Mouse (Mus musculus) lung, postnatal 36 days (tissue): ENCODE measurements at regions not wholly inside any gene's neighbourhood (a gene's known extent, or its start where the extent isn't known, plus 50 kb on each side); places are given as distances from the start of the nearest gene placed in this dataset.

ENCODE experiments used
- DNase-seq: peaks from one replicate; pipeline ENCODE4 v3.0.0; 2022; ENCODE audit warnings: mixed read lengths

DNA sequence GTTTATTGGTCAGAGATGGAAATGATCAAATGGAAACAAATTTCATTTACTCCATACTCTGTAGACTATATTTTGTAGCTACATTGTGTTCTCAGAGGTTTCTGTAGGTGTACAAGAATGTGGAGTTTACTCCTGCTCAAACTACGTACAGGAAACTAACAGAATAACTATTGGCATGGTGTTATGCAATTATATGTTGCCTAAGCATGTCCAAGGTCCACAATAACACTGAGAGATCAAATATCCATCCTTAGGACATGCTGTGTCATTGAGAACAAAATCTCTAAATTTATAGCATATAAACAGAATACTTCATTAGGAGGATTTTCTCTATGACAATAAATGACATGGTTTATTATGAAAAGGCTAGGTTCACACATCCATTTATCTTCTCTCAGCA, 400.3 kb downstream of the Fam198b start:
- no peak for DNase-seq

DNA sequence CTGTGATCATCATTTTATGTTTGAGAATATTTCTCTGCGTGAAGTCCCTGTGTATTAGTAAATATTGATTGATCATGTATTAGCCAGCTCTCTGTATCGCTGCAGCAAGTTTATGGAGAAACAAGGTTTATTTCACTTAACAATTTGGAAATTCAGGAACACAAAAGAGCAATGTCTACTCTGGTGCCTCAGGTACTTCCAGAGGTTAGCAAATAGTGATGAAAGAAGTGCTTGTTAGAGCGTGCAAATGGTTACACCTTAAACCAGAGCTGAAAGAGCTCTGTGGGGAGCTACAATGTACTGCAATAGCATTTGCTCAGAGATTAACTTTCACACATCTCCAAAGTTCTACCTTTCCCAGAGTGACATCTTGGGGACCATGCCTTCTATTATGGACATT, 400.9 kb downstream of the Fam198b start:
- DNase-seq: no peak

DNA sequence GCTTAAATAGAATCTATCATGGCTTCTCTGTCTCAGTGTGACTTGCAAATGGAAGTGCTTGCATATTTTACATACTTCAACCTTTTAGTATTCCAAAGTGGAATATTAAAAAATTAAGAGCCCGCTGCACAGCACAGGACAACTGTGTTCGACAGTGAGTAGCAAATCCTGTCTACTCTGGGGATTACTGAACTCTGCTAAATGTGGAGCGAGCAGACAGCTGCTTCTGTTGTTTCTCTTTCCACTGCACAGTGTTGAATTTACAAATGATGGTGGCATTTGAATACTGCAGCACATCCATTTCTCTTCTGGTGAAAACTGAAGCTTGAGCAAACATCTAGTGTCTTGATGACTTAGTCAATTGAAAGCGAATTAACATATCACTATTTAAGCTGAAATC, 409.2 kb downstream of the Fam198b start:
- no peak for DNase-seq

DNA sequence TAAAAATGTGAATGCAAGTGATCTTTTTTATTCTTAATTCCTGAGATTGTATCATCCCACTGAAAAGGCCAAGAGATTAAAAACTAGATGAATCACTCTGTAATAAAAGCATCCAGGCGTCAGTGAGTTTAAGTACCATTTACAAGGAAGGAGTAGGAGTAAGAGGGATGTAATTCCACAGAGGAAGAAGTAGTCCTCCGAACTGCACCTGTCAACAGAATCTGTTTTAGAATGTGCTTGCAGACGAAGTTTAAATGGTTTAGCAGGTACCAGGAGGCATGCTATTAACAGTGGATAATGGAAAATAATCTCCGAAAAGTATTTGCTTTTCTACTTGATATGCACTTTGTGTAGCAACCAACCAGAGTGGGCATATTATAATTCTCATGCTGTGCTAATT, 423.3 kb downstream of the Fam198b start:
- no peak for DNase-seq

DNA sequence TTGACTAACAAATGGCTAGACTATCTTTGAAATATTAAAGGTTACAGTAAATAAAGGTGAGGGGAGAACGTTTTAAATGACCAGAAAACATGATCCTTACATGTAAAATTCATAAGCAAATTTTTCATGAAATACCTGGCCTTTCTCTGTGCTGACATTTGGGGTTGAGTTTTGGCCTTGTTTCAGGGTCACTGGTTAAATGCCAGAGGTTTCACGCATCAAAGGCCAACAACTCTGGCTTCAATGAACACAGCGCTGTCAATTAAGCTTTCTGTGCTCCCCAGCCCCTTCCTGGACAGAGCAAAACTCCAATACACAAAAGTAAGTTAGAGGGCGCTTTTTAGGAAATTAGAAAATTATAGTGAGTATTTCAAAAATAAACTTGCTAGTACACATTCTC, 425.6 kb downstream of the Fam198b start:
- DNase-seq: no peak

DNA sequence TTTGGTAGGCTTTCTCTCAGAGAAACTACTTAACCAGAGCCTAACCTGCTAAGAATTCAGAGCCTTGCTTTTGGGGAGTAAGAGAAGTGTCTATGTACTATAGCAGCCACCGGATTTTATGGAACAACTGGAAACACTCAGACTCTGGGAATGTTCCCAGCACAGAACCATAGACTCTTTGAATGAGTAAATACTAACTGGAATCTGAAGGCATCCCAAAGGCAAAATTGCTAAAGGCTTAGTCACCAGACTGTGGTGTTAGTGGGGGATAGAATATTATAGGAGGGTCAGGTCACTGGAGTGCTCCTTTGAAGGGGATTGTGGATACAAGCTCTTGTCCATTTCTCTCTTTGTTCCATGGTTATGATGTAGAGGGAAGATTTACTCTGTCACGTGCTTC, 427.4 kb downstream of the Fam198b start:
- DNase-seq: no peak

DNA sequence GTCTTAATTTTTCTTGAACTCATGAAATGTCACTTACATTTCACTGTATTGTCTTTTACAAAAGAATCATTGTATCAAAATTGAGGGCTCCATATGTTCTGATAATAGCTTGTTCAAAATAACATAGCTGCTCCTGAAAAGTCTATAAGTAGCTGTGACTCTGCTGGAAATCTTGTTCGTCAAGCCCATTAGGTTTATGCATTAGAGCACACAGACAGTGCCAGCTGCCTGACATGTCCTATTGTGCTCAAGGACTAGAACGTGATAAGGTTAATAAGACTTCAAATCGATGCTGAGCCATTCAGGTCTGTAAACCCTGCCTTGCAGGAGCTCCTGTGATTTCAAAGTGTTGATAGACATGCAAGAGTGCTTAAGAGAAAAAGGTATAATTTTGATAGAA, 438.0 kb downstream of the Fam198b start:
- DNase-seq: no peak

DNA sequence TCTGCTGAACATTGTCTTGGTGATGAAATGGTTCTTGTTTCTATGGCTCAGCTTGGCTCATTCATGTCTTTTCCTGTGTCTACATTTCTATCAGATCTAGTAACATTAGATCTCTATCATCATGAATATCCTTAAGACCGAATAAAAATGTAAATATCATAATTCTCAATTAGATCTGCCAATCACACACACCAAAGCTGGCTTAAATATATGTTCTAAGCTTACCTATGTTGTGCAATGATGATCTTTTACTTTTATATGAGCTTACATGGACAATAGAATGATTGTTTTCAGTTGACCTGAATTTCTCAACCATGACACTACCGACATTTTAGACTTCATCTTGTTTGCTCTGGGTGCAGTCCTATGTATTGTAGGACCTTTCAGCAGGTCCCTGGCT, 440.4 kb downstream of the Fam198b start:
- no peak for DNase-seq

DNA sequence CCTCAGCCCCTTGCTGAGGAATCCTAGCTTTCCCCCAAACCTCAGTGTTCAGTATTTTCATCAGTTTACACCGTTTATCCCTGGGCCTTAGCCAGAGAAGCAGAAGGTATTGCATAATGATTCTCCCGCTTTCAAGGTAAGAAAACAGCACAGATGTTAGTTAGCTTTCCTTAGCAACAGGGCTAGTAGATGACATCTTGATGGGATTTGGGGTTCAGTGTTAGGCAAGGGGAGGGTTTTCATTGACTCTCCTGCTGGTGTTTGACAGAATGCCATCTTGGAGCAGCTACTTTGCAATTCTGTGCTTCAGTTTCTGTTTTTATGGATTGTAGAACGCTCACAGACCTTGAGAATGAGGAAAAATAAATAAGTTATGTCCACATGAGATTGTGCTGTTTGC, 447.4 kb downstream of the Fam198b start:
- DNase-seq: no peak

DNA sequence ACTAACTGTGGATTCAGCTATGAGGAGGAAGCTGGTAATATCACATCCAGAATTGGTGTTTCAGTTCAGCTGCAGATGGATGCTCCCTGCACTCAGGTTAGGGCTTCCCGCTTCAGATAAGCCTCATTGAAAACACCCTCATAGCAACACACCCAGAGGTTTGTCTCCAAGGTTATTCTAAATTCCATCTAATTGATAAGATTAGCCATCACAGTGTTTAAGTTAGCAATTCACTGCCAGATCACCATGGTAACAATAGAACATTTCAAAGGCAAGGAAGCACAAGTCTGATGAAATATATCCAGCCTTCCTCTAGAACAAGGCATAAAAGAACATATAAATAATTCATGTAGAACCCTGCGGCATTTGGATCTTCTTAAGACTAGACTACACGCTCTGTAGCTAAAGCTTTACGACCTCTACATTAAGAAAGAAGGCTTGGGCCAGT, 450.1 kb downstream of the Fam198b start:
- DNase-seq: no peak

DNA sequence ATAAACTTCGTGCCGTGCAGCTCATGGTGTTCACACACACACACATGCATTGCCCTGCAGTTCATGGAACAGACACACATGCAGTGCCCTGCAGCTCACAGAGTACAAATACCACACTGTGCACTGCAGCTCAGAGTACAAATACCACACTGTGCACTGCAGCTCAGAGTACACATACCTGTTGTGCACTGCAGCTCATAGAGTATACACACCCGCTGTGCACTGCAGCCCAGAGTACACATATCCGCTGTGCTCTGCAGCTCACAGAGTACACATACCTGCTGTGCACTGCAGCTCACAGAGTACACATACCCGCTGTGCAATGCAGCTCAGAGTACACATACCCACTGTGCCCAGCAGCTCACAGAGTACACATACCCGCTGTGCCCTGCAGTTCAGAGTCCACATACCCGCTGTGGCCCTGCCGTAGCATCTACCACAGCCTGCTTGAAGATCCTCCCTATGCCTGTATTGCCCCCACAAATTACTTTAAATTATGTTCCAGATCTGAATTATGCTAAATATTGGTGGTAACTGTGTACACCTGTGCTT, 451.9 kb downstream of the Fam198b start:
- DNase-seq: no peak

DNA sequence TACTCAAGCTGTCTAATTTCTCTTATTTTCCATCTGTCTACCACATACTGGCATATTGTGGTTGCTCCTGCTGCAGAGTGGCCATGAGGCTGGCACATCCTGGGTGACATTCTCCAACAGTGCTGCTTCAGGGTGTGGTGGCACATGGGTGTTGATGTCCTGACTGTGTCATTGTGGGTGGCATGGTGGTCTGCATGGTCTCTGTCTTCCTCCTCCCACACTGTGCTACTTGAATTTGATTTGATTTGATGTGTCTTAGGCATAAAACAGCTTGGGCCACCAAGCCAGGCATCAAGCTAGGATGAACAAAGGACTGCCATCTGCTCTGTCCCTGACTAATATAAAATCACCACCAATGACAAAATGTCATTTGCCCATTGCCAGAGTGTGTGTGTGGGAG, 434.7 kb downstream of the Gria2 start:
- DNase-seq: no peak

DNA sequence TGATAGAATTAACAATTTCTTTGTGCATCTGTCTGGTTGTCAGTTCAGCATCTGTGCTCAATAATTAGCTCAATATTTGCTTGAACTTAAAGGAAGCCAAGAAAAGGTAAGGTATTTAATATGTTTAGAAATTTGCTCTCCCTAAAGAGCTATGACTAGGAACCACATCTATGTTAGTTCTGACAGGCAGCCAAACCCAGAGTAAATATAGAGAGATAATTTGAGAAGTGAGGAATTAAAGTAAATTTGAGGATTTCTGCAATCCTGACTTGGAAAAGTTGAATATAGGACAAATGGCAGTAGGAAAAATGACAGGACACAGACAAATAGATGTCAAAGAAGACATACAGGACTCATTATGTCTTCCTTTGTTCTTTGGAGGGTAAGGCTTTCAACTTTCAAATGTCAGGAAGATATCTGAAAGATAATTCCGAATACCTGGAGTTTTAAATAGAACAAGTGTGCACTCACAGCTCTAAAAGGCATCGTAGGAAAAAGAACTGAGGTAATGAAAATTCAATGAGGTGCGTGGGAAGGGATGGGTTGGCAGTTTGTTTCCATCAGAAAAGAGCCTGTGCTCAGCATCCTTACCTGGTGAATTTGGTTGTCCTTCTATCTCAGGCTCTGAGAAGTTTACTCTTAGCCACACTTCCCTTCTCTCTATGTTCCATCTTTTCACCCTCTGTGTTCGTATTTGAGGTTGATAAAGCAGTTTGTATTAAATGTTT, 433.3 kb downstream of the Gria2 start:
- DNase-seq: no peak

DNA sequence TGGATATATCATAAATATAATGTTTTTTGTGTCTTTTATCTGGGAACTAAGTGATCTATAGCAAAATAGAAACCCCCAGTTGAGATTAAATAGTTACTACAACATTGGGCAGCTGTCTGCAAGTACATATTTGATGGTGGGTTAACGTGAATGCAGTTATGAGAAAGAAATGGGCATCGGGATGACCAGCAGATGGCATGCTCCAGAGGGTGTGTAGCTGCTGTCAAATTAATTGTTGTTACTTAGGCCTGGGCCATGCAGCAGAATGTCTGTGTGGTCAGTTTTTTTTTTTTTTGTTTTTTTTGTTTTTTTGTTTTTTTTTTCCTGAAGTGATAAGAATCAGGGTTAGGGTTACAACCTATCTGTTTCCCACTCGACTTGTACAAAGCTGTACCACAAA, 430.2 kb downstream of the Gria2 start:
- no peak for DNase-seq

DNA sequence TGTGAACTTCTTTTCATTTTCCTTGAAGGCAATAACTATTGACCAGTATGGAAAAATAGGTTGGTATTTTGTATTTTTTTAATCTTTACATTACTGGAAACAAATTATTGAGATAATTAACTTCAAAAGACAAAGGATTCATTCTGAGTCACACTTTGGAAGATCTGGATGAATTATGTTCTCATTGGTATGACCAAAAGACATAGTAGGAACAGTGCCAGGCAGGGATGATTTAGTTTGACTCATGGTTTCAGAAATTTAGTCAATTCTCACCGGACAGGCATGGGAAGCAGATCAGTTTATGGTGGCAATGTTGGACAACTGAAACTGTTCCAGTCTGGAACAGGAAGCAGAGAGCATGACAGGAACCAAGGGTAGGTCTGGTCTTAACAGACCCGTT, 416.6 kb downstream of the Gria2 start:
- DNase-seq: no peak

DNA sequence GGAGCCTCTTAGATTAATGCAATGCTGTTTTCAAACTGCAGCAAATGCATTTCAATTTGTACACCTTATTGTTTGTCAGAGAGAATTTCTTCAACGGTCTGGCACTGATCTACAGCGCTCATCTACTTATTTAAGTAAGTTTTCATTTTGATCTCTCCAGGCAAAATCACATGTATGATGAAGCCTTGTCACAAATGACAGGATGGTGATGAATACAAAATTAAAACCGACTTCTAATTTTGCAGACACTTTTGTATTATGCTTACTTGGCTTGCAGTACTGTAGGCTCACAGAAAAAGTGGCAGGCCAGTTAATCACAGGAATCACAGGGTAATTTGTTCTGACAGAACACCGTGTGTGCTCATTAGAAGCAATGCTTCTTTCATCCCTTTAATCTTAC, 406.4 kb downstream of the Gria2 start:
- no peak for DNase-seq

DNA sequence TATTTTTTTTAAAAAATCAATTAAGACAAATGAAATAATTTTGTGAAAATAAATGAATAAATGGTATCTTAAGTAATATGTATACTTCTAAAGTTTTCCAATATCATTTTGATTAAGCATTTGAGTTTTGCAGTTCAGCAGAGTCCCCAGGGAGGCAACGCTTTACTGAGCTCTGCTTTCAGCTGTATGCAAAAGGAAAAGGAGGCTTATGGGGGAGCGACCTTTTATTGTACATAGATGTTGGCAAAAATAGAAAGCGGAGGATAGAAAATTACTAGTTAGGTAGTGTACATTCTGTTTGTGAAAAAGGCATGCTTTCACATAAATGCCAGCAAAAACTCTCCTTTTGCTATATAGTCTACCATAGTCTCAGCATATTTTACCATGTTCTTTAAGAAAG, 382.2 kb downstream of the Gria2 start:
- DNase-seq: no peak

DNA sequence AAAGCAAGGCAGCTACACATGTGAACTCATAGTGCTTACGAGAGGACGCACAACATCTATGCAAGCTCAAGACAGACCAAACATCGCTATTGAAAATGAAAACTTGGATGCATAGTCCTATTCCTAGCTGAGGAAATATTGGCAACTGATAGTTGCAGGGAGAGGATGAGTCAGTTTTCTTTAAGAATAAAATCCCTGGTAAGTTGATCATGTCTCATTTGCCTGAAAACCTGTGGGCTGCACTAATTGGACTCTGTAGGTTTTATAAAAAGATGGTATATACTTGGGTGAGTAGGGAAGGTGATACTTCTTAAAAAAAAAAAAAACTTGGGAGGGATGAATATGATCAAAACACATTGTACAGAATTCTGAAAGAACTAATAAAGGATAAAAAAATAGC, 381.2 kb downstream of the Gria2 start:
- no peak for DNase-seq

DNA sequence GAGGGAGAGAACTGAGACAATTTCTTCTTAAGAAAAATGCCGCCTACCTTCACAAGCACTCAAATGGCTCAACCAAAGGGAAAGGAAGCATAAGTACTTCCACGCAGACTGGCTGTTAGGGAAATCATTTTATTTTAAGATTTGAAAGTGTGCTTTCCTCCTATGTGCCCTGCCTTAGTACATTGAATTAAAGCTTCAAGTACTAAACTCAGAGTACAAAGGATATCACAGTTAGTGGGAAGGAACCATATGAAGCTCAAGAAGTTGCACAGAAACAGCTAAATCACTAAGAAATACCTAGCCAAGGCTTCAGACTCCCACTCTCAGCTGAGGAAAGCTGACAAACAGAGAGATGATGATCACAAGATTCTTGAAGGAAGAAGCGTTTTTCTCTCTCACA, 380.5 kb downstream of the Gria2 start:
- DNase-seq: no peak

DNA sequence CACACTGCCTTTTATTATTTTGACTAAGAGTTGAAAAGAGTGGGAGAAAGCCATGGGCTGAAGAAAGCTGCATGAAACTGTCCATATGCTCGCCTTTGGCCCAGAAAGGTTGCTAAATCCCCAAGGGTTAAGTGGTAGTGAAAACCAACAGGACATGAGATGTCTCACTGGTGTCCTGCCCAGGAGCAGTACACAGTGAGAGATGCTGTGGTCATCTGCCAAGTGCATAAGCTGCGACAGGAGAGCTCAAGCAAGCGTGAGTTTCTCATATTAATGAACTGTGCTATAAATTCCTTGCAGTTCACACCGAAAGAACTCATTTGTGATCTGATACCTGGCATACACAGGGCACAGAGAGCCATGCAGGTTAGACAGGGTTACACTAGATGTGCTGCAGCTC, 380.0 kb downstream of the Gria2 start:
- DNase-seq: no peak
